Mouse (Mus musculus): ENCODE data around the gene Rreb1. TPM values are rescaled to one million over a fixed set of nuclear protein-coding genes. Genes with fewer than 3 reads are reported as not detected.
A peak's percentile ranks its signal among the peaks of the same experiment; 100 is the strongest.
"Not testable (repeated sequence)": the region's sequence is repeated elsewhere in the genome, so short reads cannot be mapped to it uniquely, and the experiment has no call there.

Gene Rreb1
- polyA plus RNA-seq, 1 experiment from 2014 or later, result 14.8 TPM

GRCm38 (mm10) chr13:37830256-37830655 lies 52.1 kb downstream of the Rreb1 start:
- H3K27ac ChIP-seq (replicated peaks), result 0 out of 2 replicates have a peak overlapping the region, but pooled peaks have one; percentile 17
- 56% methylated on average over 2 of the region's 2 CpGs for WGBS

DNA sequence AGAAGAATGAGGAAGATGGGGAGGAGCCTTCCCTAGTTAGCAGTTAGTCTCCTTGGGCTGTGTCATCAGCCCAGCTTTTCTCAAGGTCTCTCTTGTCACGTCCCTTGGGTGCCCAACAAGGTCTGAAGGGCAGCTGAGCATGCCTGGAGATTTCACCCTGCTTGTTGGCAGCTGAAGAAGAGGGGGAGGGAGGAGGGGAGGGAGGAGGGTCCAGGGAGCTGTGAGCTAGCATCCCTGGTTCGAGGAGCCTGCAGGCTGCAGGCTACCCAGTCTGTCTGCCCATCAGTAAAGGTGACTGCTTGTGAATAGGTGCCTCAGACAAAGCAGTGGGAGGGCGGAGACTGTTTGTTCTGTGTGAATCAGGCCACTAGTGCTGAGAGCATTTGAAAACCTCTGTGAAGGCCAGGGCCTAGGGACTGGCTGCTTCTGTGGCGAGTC lies 52.7 kb downstream of the Rreb1 start:
- 0 out of 2 replicates have a peak overlapping the region, but pooled peaks have one; percentile 0 for H3K27ac ChIP-seq (replicated peaks)
- H3K36me3 ChIP-seq, result no peaks in the 10 kb centered on the region
- no peaks in the 10 kb centered on the region for H3K9me3 ChIP-seq (replicated peaks)
- no peak overlapping the region for H3K4me2 ChIP-seq (replicated peaks)
- H3K9ac ChIP-seq, result no peak overlapping the region
- H3K4me3 ChIP-seq (replicated peaks), result no peak overlapping the region
- ATAC-seq (ENCODE audit: insufficient number of reproducible peaks, low FRiP score, low TSS enrichment, low read depth), result no peak
- WGBS, result 43% methylated on average over 4 of the region's 4 CpGs
- no peaks in the 10 kb centered on the region for H3K27me3 ChIP-seq
- H3K4me1 ChIP-seq, result peaks cover 55% of the 10 kb centered on the region

More at GRCm38 (mm10) chr13:37830256-37830655, 52.1 kb downstream of the Rreb1 start:
- Histone ChIP-seq H3K4me2 (replicated peaks) (no peak overlapping the region), H3K36me3 (no peaks in the 10 kb centered on the region), H3K9me3 (replicated peaks) (no peaks in the 10 kb centered on the region), H3K9ac (no peak overlapping the region), H3K4me3 (replicated peaks) (no peak overlapping the region), H3K27me3 (no peaks in the 10 kb centered on the region), H3K4me1 (peaks cover 61% of the 10 kb centered on the region)
- ATAC-seq (ENCODE audit: insufficient number of reproducible peaks, low FRiP score, low TSS enrichment, low read depth), result no peak

DNA sequence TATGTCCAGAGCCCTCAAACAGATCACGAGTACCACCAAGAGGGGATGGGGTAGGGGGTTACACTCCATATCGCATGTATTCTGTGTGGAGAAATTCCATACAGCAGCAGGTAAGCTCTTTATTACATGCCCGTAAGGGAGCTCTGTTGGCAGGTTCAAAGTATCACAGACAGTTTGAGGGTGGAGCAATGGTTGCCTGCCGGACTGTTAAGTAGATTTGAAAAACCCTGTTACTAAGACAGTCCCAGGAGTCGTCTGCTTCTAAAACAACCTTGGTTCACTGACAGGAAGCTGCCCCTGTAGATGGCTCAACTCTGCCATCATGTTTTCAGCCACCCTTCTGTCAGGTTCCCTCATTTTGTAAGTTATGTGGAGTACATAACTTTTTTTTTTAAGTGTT lies 54.3 kb downstream of the Rreb1 start:
- no peak overlapping the region for H3K27ac ChIP-seq (replicated peaks)
- no peak overlapping the region for H3K4me2 ChIP-seq (replicated peaks)
- no peak for ATAC-seq (ENCODE audit: insufficient number of reproducible peaks, low FRiP score, low TSS enrichment, low read depth)
- no peak overlapping the region for H3K4me3 ChIP-seq (replicated peaks)
- peaks cover 60% of the 10 kb centered on the region for H3K4me1 ChIP-seq
- no peaks in the 10 kb centered on the region for H3K9me3 ChIP-seq (replicated peaks)
- no peak overlapping the region for H3K9ac ChIP-seq
- no peaks in the 10 kb centered on the region for H3K36me3 ChIP-seq
- WGBS, result 40% methylated on average over 5 of the region's 5 CpGs
- H3K27me3 ChIP-seq, result no peaks in the 10 kb centered on the region

- H3K27ac ChIP-seq (replicated peaks), result 0 out of 2 replicates have a peak overlapping the region, but pooled peaks have one; percentile 34
- 62% methylated on average over 8 of the region's 8 CpGs for WGBS
- ATAC-seq (ENCODE audit: insufficient number of reproducible peaks, low FRiP score, low TSS enrichment, low read depth), result no peak
Observed at GRCm38 (mm10) chr13:37833500-37833899, 55.3 kb downstream of the Rreb1 start.

GRCm38 (mm10) chr13:37835296-37835695 lies 57.1 kb downstream of the Rreb1 start:
- WGBS, result 92% methylated on average over 1 of the region's 1 CpGs

More at GRCm38 (mm10) chr13:37833500-37833899, 55.3 kb downstream of the Rreb1 start:
- Histone ChIP-seq H3K9me3 (replicated peaks) (no peaks in the 10 kb centered on the region), H3K36me3 (no peaks in the 10 kb centered on the region), H3K4me2 (replicated peaks) (no peak overlapping the region), H3K27me3 (no peaks in the 10 kb centered on the region), H3K4me3 (replicated peaks) (no peak overlapping the region), H3K4me1 (peaks cover 54% of the 10 kb centered on the region), H3K9ac (no peak overlapping the region)

GRCm38 (mm10) chr13:37835811-37836210 lies 57.6 kb downstream of the Rreb1 start:
- not testable (repeated sequence) for H3K27ac ChIP-seq (replicated peaks); H3K9me3 ChIP-seq (replicated peaks); H3K36me3 ChIP-seq; H3K4me3 ChIP-seq (replicated peaks); ATAC-seq (ENCODE audit: insufficient number of reproducible peaks, low FRiP score, low TSS enrichment, low read depth); H3K9ac ChIP-seq; H3K4me2 ChIP-seq (replicated peaks); H3K27me3 ChIP-seq
- 88% methylated on average over 9 of the region's 9 CpGs for WGBS
- H3K4me1 ChIP-seq, result peaks cover 39% of the 10 kb centered on the region

More at GRCm38 (mm10) chr13:37835296-37835695, 57.1 kb downstream of the Rreb1 start:
- ATAC-seq (ENCODE audit: insufficient number of reproducible peaks, low FRiP score, low TSS enrichment, low read depth), result no peak
- no peak overlapping the region for H3K27ac ChIP-seq (replicated peaks)
- no peaks in the 10 kb centered on the region for H3K27me3 ChIP-seq
- H3K4me2 ChIP-seq (replicated peaks), result no peak overlapping the region
- H3K36me3 ChIP-seq, result no peaks in the 10 kb centered on the region
- H3K9ac ChIP-seq, result no peak overlapping the region
- H3K4me3 ChIP-seq (replicated peaks), result no peak overlapping the region
- H3K4me1 ChIP-seq, result peaks cover 44% of the 10 kb centered on the region
- no peaks in the 10 kb centered on the region for H3K9me3 ChIP-seq (replicated peaks)

GRCm38 (mm10) chr13:37837372-37837771 lies 59.2 kb downstream of the Rreb1 start:
- Histone ChIP-seq H3K36me3 (no peaks in the 10 kb centered on the region), H3K9me3 (replicated peaks) (no peaks in the 10 kb centered on the region), H3K27ac (replicated peaks) (no peak overlapping the region), H3K4me3 (replicated peaks) (no peak overlapping the region), H3K9ac (no peak overlapping the region), H3K27me3 (no peaks in the 10 kb centered on the region), H3K4me2 (replicated peaks) (no peak overlapping the region), H3K4me1 (peaks cover 23% of the 10 kb centered on the region)
- WGBS, result 53% methylated on average over 3 of the region's 3 CpGs
- ATAC-seq (ENCODE audit: insufficient number of reproducible peaks, low FRiP score, low TSS enrichment, low read depth), result no peak

- no peak for ATAC-seq (ENCODE audit: insufficient number of reproducible peaks, low FRiP score, low TSS enrichment, low read depth)
- no peak overlapping the region for H3K4me3 ChIP-seq (replicated peaks)
- no peak overlapping the region for H3K27ac ChIP-seq (replicated peaks)
- no peak overlapping the region for H3K9ac ChIP-seq
- H3K27me3 ChIP-seq, result no peaks in the 10 kb centered on the region
- H3K36me3 ChIP-seq, result no peaks in the 10 kb centered on the region
- WGBS, result 88% methylated on average over 18 of the region's 18 CpGs
- peaks cover 16% of the 10 kb centered on the region for H3K4me1 ChIP-seq
- H3K4me2 ChIP-seq (replicated peaks), result no peak overlapping the region
- H3K9me3 ChIP-seq (replicated peaks), result no peaks in the 10 kb centered on the region
Observed at GRCm38 (mm10) chr13:37838260-37839183, 60.3 kb downstream of the Rreb1 start.

DNA sequence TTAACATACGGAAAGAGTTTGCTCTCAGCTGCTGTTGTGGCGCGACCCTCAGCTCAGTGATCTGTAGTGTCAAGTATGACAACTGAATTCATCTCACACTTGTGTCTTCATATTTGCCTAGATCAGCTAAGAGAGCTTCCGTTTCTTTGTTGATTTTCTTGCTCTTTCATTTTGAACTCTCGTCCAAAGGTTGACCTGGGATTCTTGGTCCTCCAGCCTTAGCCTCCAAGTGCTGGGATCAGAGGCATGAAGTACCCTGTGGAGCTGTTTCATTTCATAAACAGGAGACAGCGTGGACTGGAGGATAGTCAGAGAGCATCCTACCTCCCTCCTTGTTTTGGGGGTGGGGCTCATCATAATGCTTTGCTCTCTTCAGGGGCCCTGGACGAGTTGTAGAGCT lies 65.0 kb downstream of the Rreb1 start:
- Histone ChIP-seq H3K27ac (replicated peaks) (no peak overlapping the region), H3K9me3 (replicated peaks) (no peaks in the 10 kb centered on the region), H3K36me3 (no peaks in the 10 kb centered on the region), H3K9ac (no peak overlapping the region), H3K4me3 (replicated peaks) (no peak overlapping the region), H3K27me3 (no peaks in the 10 kb centered on the region), H3K4me2 (replicated peaks) (no peak overlapping the region), H3K4me1 (peaks cover 31% of the 10 kb centered on the region)
- WGBS, result 82% methylated on average over 7 of the region's 7 CpGs
- no peak for ATAC-seq (ENCODE audit: insufficient number of reproducible peaks, low FRiP score, low TSS enrichment, low read depth)

DNA sequence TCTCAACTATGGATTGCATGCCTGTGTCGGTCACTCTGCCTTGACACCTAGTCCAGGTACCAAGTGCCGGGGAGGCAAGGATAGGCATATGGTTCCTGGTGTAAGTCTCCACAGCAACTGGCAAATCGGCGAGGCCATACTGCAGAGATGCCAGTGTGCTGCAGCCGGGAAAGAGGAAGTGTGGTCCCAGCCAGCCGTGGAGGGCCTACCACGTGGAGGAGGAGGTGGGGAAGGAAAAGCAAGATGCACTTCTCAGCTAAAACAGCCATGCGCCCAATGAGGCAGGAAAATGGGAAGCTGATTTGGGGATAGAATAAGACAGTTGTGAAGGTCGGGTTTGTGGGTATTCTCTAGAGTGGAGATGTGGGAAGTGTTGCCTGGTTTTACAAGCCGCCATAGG lies 65.6 kb downstream of the Rreb1 start:
- Histone ChIP-seq H3K9me3 (replicated peaks) (no peaks in the 10 kb centered on the region), H3K4me2 (replicated peaks) (no peak overlapping the region), H3K36me3 (no peaks in the 10 kb centered on the region), H3K4me1 (peaks cover 35% of the 10 kb centered on the region), H3K9ac (no peak overlapping the region), H3K27ac (replicated peaks) (no peak overlapping the region), H3K27me3 (no peaks in the 10 kb centered on the region), H3K4me3 (replicated peaks) (no peak overlapping the region)
- ATAC-seq (ENCODE audit: insufficient number of reproducible peaks, low FRiP score, low TSS enrichment, low read depth), result no peak
- 69% methylated on average over 10 of the region's 10 CpGs for WGBS

- Histone ChIP-seq H3K36me3 (no peaks in the 10 kb centered on the region), H3K27ac (replicated peaks) (0 out of 2 replicates have a peak overlapping the region, but pooled peaks have one; percentile 8), H3K4me1 (peaks cover 37% of the 10 kb centered on the region), H3K9ac (no peak overlapping the region), H3K9me3 (replicated peaks) (no peaks in the 10 kb centered on the region), H3K4me2 (replicated peaks) (no peak overlapping the region), H3K4me3 (replicated peaks) (no peak overlapping the region), H3K27me3 (no peaks in the 10 kb centered on the region)
- ATAC-seq (ENCODE audit: insufficient number of reproducible peaks, low FRiP score, low TSS enrichment, low read depth), result no peak
- 70% methylated on average over 3 of the region's 3 CpGs for WGBS
Observed at GRCm38 (mm10) chr13:37845156-37845555, 67.0 kb downstream of the Rreb1 start.
